Mouse (Mus musculus) embryonic facial prominence, embryonic 10.5 days (tissue): ENCODE data around the gene Adamts17. TPM values are rescaled to one million over a fixed set of nuclear protein-coding genes. Genes with fewer than 3 reads are reported as not detected.

Source experiments
- DNase-seq: peaks from one replicate; pipeline ENCODE4 v3.0.0-alpha.2; 2017; ENCODE audit warnings: low spot score
- H3K27ac ChIP-seq: fragments of 300-500 bp; sonication (generic); replicated peaks from 2 replicates; pipeline ENCODE4 v1.5.1; 2016; ENCODE audit warnings: mild to moderate bottlenecking
- H3K27me3 ChIP-seq: fragments of 300-500 bp; sonication (generic); replicated peaks from 2 replicates; pipeline ENCODE4 v1.6.1; 2016; ENCODE audit warnings: low read depth, mild to moderate bottlenecking; ENCODE audit not compliant: poor library complexity, severe bottlenecking
- H3K36me3 ChIP-seq: fragments of 300-500 bp; sonication (generic); replicated peaks from 2 replicates; pipeline ENCODE4 v1.6.1; 2016; ENCODE audit warnings: mild to moderate bottlenecking, moderate library complexity
- H3K4me1 ChIP-seq: fragments of 300-500 bp; sonication (generic); 2 replicates; pipeline ENCODE4 v1.6.1; 2016
- H3K4me3 ChIP-seq: fragments of 300-500 bp; sonication (generic); 2 replicates; pipeline ENCODE4 v1.5.1; 2016; ENCODE audit warnings: mild to moderate bottlenecking, moderate library complexity
- H3K9me3 ChIP-seq: fragments of 300-500 bp; sonication (generic); 2 replicates; pipeline ENCODE4 v1.6.1; 2016; ENCODE audit warnings: mild to moderate bottlenecking
- WGBS: fragments of 180-500 bp; shearing (Covaris S2); methylation state at CpG from one replicate; pipeline ENCODE4 v1.1.7; 2016; 5-methylcytosine and 5-hydroxymethylcytosine counted together
- polyA plus RNA-seq: library from polyadenylated mRNA; unstranded; fragments of >200 nt; fragmentation: Nextera tagmentation; extraction: Ambion mirVana; gene quantifications from 2 replicates; pipeline ENCODE4 v1.2.1, GENCODE M21; 2016

The Adamts17 gene
- polyA plus RNA-seq, 1 experiment from 2014 or later, result 2.6 TPM

DNA sequence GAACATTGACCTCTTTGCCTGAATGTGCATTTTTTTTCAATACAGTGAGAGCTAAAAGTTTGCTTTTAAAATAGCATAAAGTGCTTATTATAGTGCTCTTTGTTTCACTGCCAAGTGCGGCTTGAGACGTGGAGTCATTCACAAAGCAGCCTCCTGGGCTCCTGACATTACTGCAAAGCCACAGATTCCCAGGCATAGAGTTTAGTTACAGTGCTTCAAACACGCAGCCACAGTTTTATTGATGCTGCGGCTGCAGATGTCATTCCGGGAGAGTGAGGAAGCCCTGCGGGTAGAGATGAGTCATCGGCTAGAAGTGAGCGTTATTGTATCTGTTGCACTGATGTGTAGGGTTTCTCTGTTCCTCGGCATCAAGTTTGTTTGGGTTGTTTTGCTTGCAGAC lies 26.8 kb upstream of the Adamts17 start:
- no peak overlapping the region for H3K27ac ChIP-seq
- H3K36me3 ChIP-seq, result no peaks in the 10 kb centered on the region
- H3K27me3 ChIP-seq, result no peaks in the 10 kb centered on the region
- no peaks in the 10 kb centered on the region for H3K9me3 ChIP-seq
- no peaks in the 10 kb centered on the region for H3K4me1 ChIP-seq
- no peak overlapping the region for H3K4me3 ChIP-seq
- 83% methylated on average over 9 of the region's 9 CpGs for WGBS
- DNase-seq, result no peak

GRCm38 (mm10) chr7:66813172-66813571 lies 26.4 kb upstream of the Adamts17 start:
- H3K4me3 ChIP-seq, result no peak overlapping the region
- no peaks in the 10 kb centered on the region for H3K4me1 ChIP-seq
- no peak overlapping the region for H3K27ac ChIP-seq
- 71% methylated on average over 1 of the region's 1 CpGs for WGBS
- H3K9me3 ChIP-seq, result no peaks in the 10 kb centered on the region
- no peaks in the 10 kb centered on the region for H3K36me3 ChIP-seq
- no peaks in the 10 kb centered on the region for H3K27me3 ChIP-seq
- no peak for DNase-seq

GRCm38 (mm10) chr7:66815526-66815925 lies 24.0 kb upstream of the Adamts17 start:
- Histone ChIP-seq H3K4me3 (no peak overlapping the region), H3K27me3 (no peaks in the 10 kb centered on the region), H3K9me3 (no peaks in the 10 kb centered on the region), H3K4me1 (no peaks in the 10 kb centered on the region), H3K27ac (no peak overlapping the region), H3K36me3 (no peaks in the 10 kb centered on the region)
- WGBS, result 90% methylated on average over 6 of the region's 6 CpGs
- DNase-seq, result no peak

DNA sequence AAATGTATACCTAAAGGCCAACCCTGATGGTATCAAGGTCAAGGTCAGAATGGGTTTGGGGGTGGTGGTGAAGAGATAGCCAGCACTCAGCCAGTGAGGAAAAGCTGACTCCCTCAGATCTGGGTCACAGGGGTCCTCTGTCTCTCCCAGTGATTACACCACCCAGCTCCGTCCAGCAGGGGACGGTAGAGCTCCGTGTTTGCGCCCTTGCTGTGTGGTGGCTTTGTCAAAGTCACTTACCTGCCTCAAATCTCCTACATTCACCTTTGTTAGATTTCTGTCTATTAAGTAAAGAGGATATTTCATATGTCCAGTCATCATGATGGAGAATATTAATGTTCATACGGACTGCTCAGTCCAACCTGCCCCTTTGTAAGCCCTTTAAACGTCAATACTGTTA lies 19.5 kb upstream of the Adamts17 start:
- peak; percentile 69 for DNase-seq
- no peaks in the 10 kb centered on the region for H3K36me3 ChIP-seq
- no peak overlapping the region for H3K27ac ChIP-seq
- WGBS, result 29% methylated on average over 6 of the region's 6 CpGs
- H3K4me3 ChIP-seq, result no peak overlapping the region
- H3K4me1 ChIP-seq, result no peaks in the 10 kb centered on the region
- no peaks in the 10 kb centered on the region for H3K9me3 ChIP-seq
- H3K27me3 ChIP-seq, result no peaks in the 10 kb centered on the region

DNA sequence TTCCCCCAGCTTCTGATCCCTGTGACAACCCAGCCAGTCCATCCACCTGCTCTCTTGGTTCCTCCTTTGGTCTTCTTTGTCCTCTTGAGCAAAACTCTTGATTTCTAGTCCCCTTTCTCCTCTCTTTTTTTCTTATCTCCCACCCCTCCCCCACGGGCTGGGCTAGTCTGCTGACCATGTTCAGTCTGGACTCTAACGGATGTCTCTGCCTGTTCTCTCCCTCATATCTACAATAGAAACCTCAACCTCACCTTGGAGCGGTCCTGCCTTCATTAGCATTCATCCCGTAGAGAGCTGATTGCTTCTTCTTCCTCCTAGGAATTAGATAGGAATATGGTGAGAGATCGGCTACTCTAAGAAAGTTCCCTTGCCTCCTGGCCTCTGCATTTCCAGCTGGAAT lies 8.7 kb upstream of the Adamts17 start:
- Histone ChIP-seq H3K36me3 (no peaks in the 10 kb centered on the region), H3K27me3 (peaks cover 9% of the 10 kb centered on the region; the same call in 1 of the 2 replicates), H3K4me1 (0 out of 2 replicates have a peak, but pooled peaks cover 3% of the 10 kb centered on the region), H3K4me3 (no peak overlapping the region), H3K27ac (no peak overlapping the region), H3K9me3 (no peaks in the 10 kb centered on the region)
- WGBS, result 84% methylated on average over 5 of the region's 5 CpGs
- no peak for DNase-seq

DNA sequence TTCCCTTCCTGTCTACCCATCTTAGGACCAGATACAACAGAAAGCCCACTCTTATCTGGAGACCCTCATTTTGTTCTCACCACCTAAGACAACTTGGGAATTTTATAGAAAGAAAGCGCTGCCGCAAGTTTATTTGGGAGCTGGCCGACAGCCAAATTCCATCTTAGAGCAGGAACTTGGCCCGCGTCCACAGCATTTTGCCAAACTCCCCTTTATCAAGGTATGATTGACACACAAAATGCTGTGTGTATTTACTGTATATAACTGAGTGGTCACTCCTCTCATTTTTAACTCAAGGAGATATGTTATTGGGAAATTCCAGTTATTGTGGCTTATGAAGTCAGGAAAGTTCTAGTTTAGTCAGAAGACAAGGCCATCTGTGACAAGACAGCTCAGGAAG lies 8.2 kb upstream of the Adamts17 start:
- no peak overlapping the region for H3K4me3 ChIP-seq
- 0 out of 2 replicates have a peak, but pooled peaks cover 3% of the 10 kb centered on the region for H3K4me1 ChIP-seq
- WGBS, result 92% methylated on average over 5 of the region's 5 CpGs
- H3K9me3 ChIP-seq, result no peaks in the 10 kb centered on the region
- no peak overlapping the region for H3K27ac ChIP-seq
- DNase-seq, result no peak
- peaks cover 9% of the 10 kb centered on the region; the same call in 1 of the 2 replicates for H3K27me3 ChIP-seq
- H3K36me3 ChIP-seq, result no peaks in the 10 kb centered on the region

DNA sequence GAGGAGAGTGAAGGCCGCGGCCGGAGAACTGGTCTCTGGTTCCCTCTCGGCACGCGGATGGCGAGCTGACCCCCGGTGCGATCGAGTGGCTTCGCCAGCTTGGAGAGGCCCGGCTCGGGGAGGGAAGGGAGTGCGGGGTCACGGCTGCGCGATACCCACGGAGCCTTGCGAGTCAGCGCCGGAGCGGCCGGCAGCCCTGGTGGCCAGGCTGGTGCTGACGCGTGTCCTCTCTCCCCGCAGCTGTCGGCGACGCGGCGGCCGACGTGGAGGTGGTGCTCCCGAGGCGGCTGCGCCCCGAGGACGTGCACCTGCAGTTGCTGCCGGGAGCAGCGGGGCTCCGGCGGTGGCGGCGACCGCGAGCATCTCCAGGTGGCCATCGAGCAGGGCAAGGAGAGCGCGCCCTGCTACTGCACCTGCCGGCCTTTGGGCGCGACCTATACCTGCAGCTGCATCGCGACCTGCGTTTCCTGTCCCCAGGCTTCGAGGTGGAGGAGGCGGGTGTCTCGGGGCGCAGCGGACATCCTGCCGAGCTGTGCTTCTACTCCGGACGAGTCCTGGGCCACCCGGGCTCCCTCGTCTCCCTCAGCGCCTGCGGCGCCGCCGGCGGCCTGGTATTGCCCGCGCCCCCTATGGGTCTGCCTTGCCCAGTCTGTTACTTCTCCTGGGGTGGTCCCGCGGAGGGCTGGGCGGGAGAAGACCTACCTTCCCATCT lies 629 bp downstream of the Adamts17 start:
- H3K4me1 ChIP-seq, result peaks cover 33% of the 10 kb centered on the region
- H3K9me3 ChIP-seq, result no peaks in the 10 kb centered on the region
- peak overlapping the region; percentile 81 for H3K4me3 ChIP-seq
- under 1% methylated on average over 76 of the region's 76 CpGs for WGBS
- H3K36me3 ChIP-seq, result no peaks in the 10 kb centered on the region
- peak; percentile 69 for DNase-seq
- H3K27ac ChIP-seq, result peak overlapping the region; percentile 51
- peaks cover 58% of the 10 kb centered on the region for H3K27me3 ChIP-seq

- Histone ChIP-seq H3K36me3 (no peaks in the 10 kb centered on the region), H3K27ac (no peak overlapping the region), H3K27me3 (peaks cover 55% of the 10 kb centered on the region), H3K4me1 (peaks cover 35% of the 10 kb centered on the region), H3K9me3 (no peaks in the 10 kb centered on the region), H3K4me3 (peak overlapping the region; percentile 81)
- DNase-seq, result no peak
- WGBS, result 81% methylated on average over 7 of the region's 7 CpGs
Observed at GRCm38 (mm10) chr7:66841165-66841564, 1.6 kb downstream of the Adamts17 start.

DNA sequence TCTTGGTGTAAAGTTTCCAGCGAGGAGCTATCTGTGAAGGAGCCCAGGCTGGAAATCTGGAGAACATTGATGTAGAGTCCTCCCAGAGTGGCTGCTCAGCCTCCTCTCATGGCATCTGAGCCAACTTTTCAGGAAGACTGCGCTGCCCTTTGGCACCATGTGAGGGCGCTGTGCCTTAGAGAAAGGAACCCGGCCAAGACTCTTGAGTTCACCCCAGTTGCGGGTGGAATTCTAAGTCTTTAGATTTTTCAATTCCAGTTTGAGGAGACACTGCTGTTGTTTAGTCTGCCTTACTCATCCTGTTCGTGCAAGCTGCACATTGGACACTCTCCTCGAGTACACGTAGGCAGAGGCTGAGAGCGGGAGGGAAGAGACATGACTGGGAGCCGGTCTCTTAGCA lies 2.5 kb downstream of the Adamts17 start:
- Histone ChIP-seq H3K4me3 (no peak overlapping the region), H3K27ac (no peak overlapping the region; the same call in 1 of the 2 replicates), H3K36me3 (no peaks in the 10 kb centered on the region), H3K4me1 (peaks cover 41% of the 10 kb centered on the region), H3K9me3 (no peaks in the 10 kb centered on the region), H3K27me3 (peaks cover 52% of the 10 kb centered on the region)
- WGBS, result 53% methylated on average over 10 of the region's 10 CpGs
- peak; percentile 77 for DNase-seq

- no peaks in the 10 kb centered on the region for H3K9me3 ChIP-seq
- peaks cover 39% of the 10 kb centered on the region for H3K27me3 ChIP-seq
- DNase-seq, result no peak
- H3K27ac ChIP-seq, result no peak overlapping the region
- no peaks in the 10 kb centered on the region for H3K36me3 ChIP-seq
- peaks cover 44% of the 10 kb centered on the region for H3K4me1 ChIP-seq
- no peak overlapping the region for H3K4me3 ChIP-seq
- 72% methylated on average over 2 of the region's 2 CpGs for WGBS
Observed at GRCm38 (mm10) chr7:66843846-66844245, 4.3 kb downstream of the Adamts17 start.

- DNase-seq, result no peak
- H3K4me1 ChIP-seq, result peaks cover 29% of the 10 kb centered on the region
- WGBS, result 81% methylated on average over 6 of the region's 6 CpGs
- H3K27me3 ChIP-seq, result peaks cover 20% of the 10 kb centered on the region
- no peaks in the 10 kb centered on the region for H3K36me3 ChIP-seq
- H3K4me3 ChIP-seq, result no peak overlapping the region
- H3K27ac ChIP-seq, result no peak overlapping the region
- no peaks in the 10 kb centered on the region for H3K9me3 ChIP-seq
Observed at GRCm38 (mm10) chr7:66846582-66846981, 7.0 kb downstream of the Adamts17 start.

- peaks cover 16% of the 10 kb centered on the region for H3K27me3 ChIP-seq
- no peak overlapping the region for H3K4me3 ChIP-seq
- DNase-seq, result no peak
- H3K4me1 ChIP-seq, result peaks cover 22% of the 10 kb centered on the region
- H3K36me3 ChIP-seq, result no peaks in the 10 kb centered on the region
- no peak overlapping the region for H3K27ac ChIP-seq
- 90% methylated on average over 9 of the region's 9 CpGs for WGBS
- H3K9me3 ChIP-seq, result no peaks in the 10 kb centered on the region
Observed at GRCm38 (mm10) chr7:66847299-66847698, 7.8 kb downstream of the Adamts17 start.

GRCm38 (mm10) chr7:66849316-66849715 lies 9.8 kb downstream of the Adamts17 start:
- Histone ChIP-seq H3K4me3 (no peak overlapping the region), H3K27me3 (no peaks in the 10 kb centered on the region), H3K27ac (no peak overlapping the region), H3K4me1 (peaks cover 16% of the 10 kb centered on the region; the same call in 1 of the 2 replicates), H3K36me3 (no peaks in the 10 kb centered on the region), H3K9me3 (no peaks in the 10 kb centered on the region)
- DNase-seq, result no peak
- WGBS, result 94% methylated on average over 6 of the region's 6 CpGs
